Mouse (Mus musculus): ENCODE data around the gene Peak1. TPM values are rescaled to one million over a fixed set of nuclear protein-coding genes. Genes with fewer than 3 reads are reported as not detected.
A peak's percentile ranks its signal among the peaks of the same experiment; 100 is the strongest.

The Peak1 gene
- polyA plus RNA-seq, 1 experiment from 2014 or later: 5.5 TPM

GRCm38 (mm10) chr9:56265022-56265360 is 152.9 kb downstream of the Peak1 start:
- no peak for ATAC-seq
- Histone ChIP-seq H3K4me1 (replicated peaks; ENCODE audit: control insufficient read depth, insufficient read depth, low read length) (peaks cover 2% of the 10 kb centered on the region; the same call in 1 of the 2 replicates), H3K9ac (replicated peaks; ENCODE audit: low read depth, low read length) (no peak overlapping the region), H3K4me2 (ENCODE audit: low read length) (no peak overlapping the region), H3K36me3 (ENCODE audit: control insufficient read depth, insufficient read depth) (no peaks in the 10 kb centered on the region), H3K27ac (ENCODE audit: low read length) (no peak overlapping the region), H3K9me3 (ENCODE audit: control insufficient read depth, low read length) (peaks cover 6% of the 10 kb centered on the region), H3K4me3 (replicated peaks; ENCODE audit: low read length) (no peak overlapping the region), H3K27me3 (replicated peaks; ENCODE audit: control insufficient read depth, insufficient read depth, low read length) (no peaks in the 10 kb centered on the region)
- WGBS: 78% methylated on average over 8 of the region's 8 CpGs

- 62% methylated on average over 7 of the region's 7 CpGs for WGBS
- no peak for ATAC-seq
- Histone ChIP-seq H3K27ac (ENCODE audit: low read length) (no peak overlapping the region), H3K4me3 (replicated peaks; ENCODE audit: low read length) (no peak overlapping the region), H3K4me2 (ENCODE audit: low read length) (no peak overlapping the region), H3K4me1 (replicated peaks; ENCODE audit: control insufficient read depth, insufficient read depth, low read length) (peaks cover 2% of the 10 kb centered on the region; the same call in 1 of the 2 replicates), H3K9ac (replicated peaks; ENCODE audit: low read depth, low read length) (no peak overlapping the region), H3K36me3 (ENCODE audit: control insufficient read depth, insufficient read depth) (no peaks in the 10 kb centered on the region), H3K27me3 (replicated peaks; ENCODE audit: control insufficient read depth, insufficient read depth, low read length) (no peaks in the 10 kb centered on the region), H3K9me3 (ENCODE audit: control insufficient read depth, low read length) (peaks cover 6% of the 10 kb centered on the region)
Observed at GRCm38 (mm10) chr9:56264308-56265021, 153.4 kb downstream of the Peak1 start.

GRCm38 (mm10) chr9:56263055-56263454 is 154.8 kb downstream of the Peak1 start:
- Histone ChIP-seq H3K27ac (ENCODE audit: low read length) (no peak overlapping the region), H3K9me3 (ENCODE audit: control insufficient read depth, low read length) (peaks cover 6% of the 10 kb centered on the region), H3K4me2 (ENCODE audit: low read length) (no peak overlapping the region), H3K27me3 (replicated peaks; ENCODE audit: control insufficient read depth, insufficient read depth, low read length) (no peaks in the 10 kb centered on the region), H3K9ac (replicated peaks; ENCODE audit: low read depth, low read length) (no peak overlapping the region), H3K4me3 (replicated peaks; ENCODE audit: low read length) (no peak overlapping the region), H3K4me1 (replicated peaks; ENCODE audit: control insufficient read depth, insufficient read depth, low read length) (peaks cover 2% of the 10 kb centered on the region; the same call in 1 of the 2 replicates), H3K36me3 (ENCODE audit: control insufficient read depth, insufficient read depth) (no peaks in the 10 kb centered on the region)
- 90% methylated on average over 1 of the region's 1 CpGs for WGBS
- no peak for ATAC-seq

- no peak overlapping the region for H3K4me3 ChIP-seq (replicated peaks; ENCODE audit: low read length)
- peaks cover 2% of the 10 kb centered on the region; the same call in 1 of the 2 replicates for H3K4me1 ChIP-seq (replicated peaks; ENCODE audit: control insufficient read depth, insufficient read depth, low read length)
- WGBS: 85% methylated on average over 14 of the region's 14 CpGs
- ATAC-seq: no peak
- no peaks in the 10 kb centered on the region for H3K36me3 ChIP-seq (ENCODE audit: control insufficient read depth, insufficient read depth)
- no peak overlapping the region for H3K4me2 ChIP-seq (ENCODE audit: low read length)
- no peak overlapping the region for H3K27ac ChIP-seq (ENCODE audit: low read length)
- H3K27me3 ChIP-seq (replicated peaks; ENCODE audit: control insufficient read depth, insufficient read depth, low read length): no peaks in the 10 kb centered on the region
- H3K9ac ChIP-seq (replicated peaks; ENCODE audit: low read depth, low read length): no peak overlapping the region
- peaks cover 6% of the 10 kb centered on the region for H3K9me3 ChIP-seq (ENCODE audit: control insufficient read depth, low read length)
Observed at GRCm38 (mm10) chr9:56260495-56261136, 157.3 kb downstream of the Peak1 start.

- Histone ChIP-seq H3K4me3 (replicated peaks; ENCODE audit: low read length) (no peak overlapping the region), H3K9ac (replicated peaks; ENCODE audit: low read depth, low read length) (no peak overlapping the region), H3K4me1 (replicated peaks; ENCODE audit: control insufficient read depth, insufficient read depth, low read length) (peaks cover 2% of the 10 kb centered on the region; the same call in 1 of the 2 replicates), H3K27me3 (replicated peaks; ENCODE audit: control insufficient read depth, insufficient read depth, low read length) (no peaks in the 10 kb centered on the region), H3K4me2 (ENCODE audit: low read length) (no peak overlapping the region), H3K9me3 (ENCODE audit: control insufficient read depth, low read length) (peaks cover 6% of the 10 kb centered on the region), H3K27ac (ENCODE audit: low read length) (no peak overlapping the region), H3K36me3 (ENCODE audit: control insufficient read depth, insufficient read depth) (no peaks in the 10 kb centered on the region)
- 77% methylated on average over 22 of the region's 22 CpGs for WGBS
- ATAC-seq: peak; percentile 45; the same call in 1 of the 2 replicates
Observed at GRCm38 (mm10) chr9:56259790-56260494, 157.9 kb downstream of the Peak1 start.

GRCm38 (mm10) chr9:56258261-56258790 is 159.5 kb downstream of the Peak1 start:
- ATAC-seq: no peak
- Histone ChIP-seq H3K4me2 (ENCODE audit: low read length) (no peak overlapping the region), H3K9me3 (ENCODE audit: control insufficient read depth, low read length) (peaks cover 6% of the 10 kb centered on the region), H3K4me3 (replicated peaks; ENCODE audit: low read length) (no peak overlapping the region), H3K27me3 (replicated peaks; ENCODE audit: control insufficient read depth, insufficient read depth, low read length) (no peaks in the 10 kb centered on the region), H3K9ac (replicated peaks; ENCODE audit: low read depth, low read length) (no peak overlapping the region), H3K4me1 (replicated peaks; ENCODE audit: control insufficient read depth, insufficient read depth, low read length) (no peaks in the 10 kb centered on the region), H3K36me3 (ENCODE audit: control insufficient read depth, insufficient read depth) (no peaks in the 10 kb centered on the region), H3K27ac (ENCODE audit: low read length) (no peak overlapping the region)
- 95% methylated on average over 10 of the region's 10 CpGs for WGBS

GRCm38 (mm10) chr9:56257227-56258000 is 160.5 kb downstream of the Peak1 start:
- WGBS: 95% methylated on average over 20 of the region's 20 CpGs
- Histone ChIP-seq H3K4me1 (replicated peaks; ENCODE audit: control insufficient read depth, insufficient read depth, low read length) (no peaks in the 10 kb centered on the region), H3K9ac (replicated peaks; ENCODE audit: low read depth, low read length) (no peak overlapping the region), H3K27ac (ENCODE audit: low read length) (no peak overlapping the region), H3K36me3 (ENCODE audit: control insufficient read depth, insufficient read depth) (no peaks in the 10 kb centered on the region), H3K4me3 (replicated peaks; ENCODE audit: low read length) (no peak overlapping the region), H3K9me3 (ENCODE audit: control insufficient read depth, low read length) (peaks cover 6% of the 10 kb centered on the region), H3K27me3 (replicated peaks; ENCODE audit: control insufficient read depth, insufficient read depth, low read length) (no peaks in the 10 kb centered on the region), H3K4me2 (ENCODE audit: low read length) (no peak overlapping the region)
- no peak for ATAC-seq

- H3K4me1 ChIP-seq (replicated peaks; ENCODE audit: control insufficient read depth, insufficient read depth, low read length): no peaks in the 10 kb centered on the region
- peaks cover 6% of the 10 kb centered on the region for H3K9me3 ChIP-seq (ENCODE audit: control insufficient read depth, low read length)
- no peak overlapping the region for H3K9ac ChIP-seq (replicated peaks; ENCODE audit: low read depth, low read length)
- H3K4me2 ChIP-seq (ENCODE audit: low read length): no peak overlapping the region
- no peak overlapping the region for H3K27ac ChIP-seq (ENCODE audit: low read length)
- 80% methylated on average over 6 of the region's 6 CpGs for WGBS
- ATAC-seq: no peak
- no peaks in the 10 kb centered on the region for H3K27me3 ChIP-seq (replicated peaks; ENCODE audit: control insufficient read depth, insufficient read depth, low read length)
- H3K36me3 ChIP-seq (ENCODE audit: control insufficient read depth, insufficient read depth): no peaks in the 10 kb centered on the region
- H3K4me3 ChIP-seq (replicated peaks; ENCODE audit: low read length): no peak overlapping the region
Observed at GRCm38 (mm10) chr9:56255676-56256432, 162.0 kb downstream of the Peak1 start.

Data from forebrain, embryonic 16.5 days (tissue).